Mouse (Mus musculus): ENCODE measurements around the gene Ect2. TPM values are rescaled to one million over a fixed set of nuclear protein-coding genes. Genes with fewer than 3 reads are reported as not detected.

Gene Ect2
- polyA plus RNA-seq, 1 experiment from 2014 or later = 69.8 TPM

- Histone ChIP-seq H3K27me3 (ENCODE audit: control insufficient read depth, insufficient read depth, low read length) (no peaks in the 10 kb centered on the region), H3K4me3 (ENCODE audit: low read length) (no peak overlapping the region), H3K36me3 (ENCODE audit: control insufficient read depth, insufficient read depth, low read length) (no peaks in the 10 kb centered on the region), H3K4me1 (ENCODE audit: control insufficient read depth, insufficient read depth, low read length) (no peaks in the 10 kb centered on the region), H3K9ac (ENCODE audit: low read depth, low read length) (no peak overlapping the region), H3K4me2 (replicated peaks; ENCODE audit: low read depth, low read length) (no peak overlapping the region), H3K9me3 (ENCODE audit: control insufficient read depth, low read length) (no peaks in the 10 kb centered on the region), H3K27ac (ENCODE audit: low read depth, low read length) (no peak overlapping the region)
- 81% methylated on average over 2 of the region's 2 CpGs for WGBS
- no peak for ATAC-seq (ENCODE audit: low FRiP score, low TSS enrichment)
Measured at GRCm38 (mm10) chr3:27064886-27065285, 88.8 kb downstream of the Ect2 start.

GRCm38 (mm10) chr3:27063399-27064260 lies 90.0 kb downstream of the Ect2 start:
- no peak for ATAC-seq (ENCODE audit: low FRiP score, low TSS enrichment)
- Histone ChIP-seq H3K4me3 (ENCODE audit: low read length) (no peak overlapping the region), H3K9me3 (ENCODE audit: control insufficient read depth, low read length) (no peaks in the 10 kb centered on the region), H3K9ac (ENCODE audit: low read depth, low read length) (no peak overlapping the region), H3K4me1 (ENCODE audit: control insufficient read depth, insufficient read depth, low read length) (no peaks in the 10 kb centered on the region), H3K27me3 (ENCODE audit: control insufficient read depth, insufficient read depth, low read length) (no peaks in the 10 kb centered on the region), H3K27ac (ENCODE audit: low read depth, low read length) (no peak overlapping the region), H3K4me2 (replicated peaks; ENCODE audit: low read depth, low read length) (no peak overlapping the region), H3K36me3 (ENCODE audit: control insufficient read depth, insufficient read depth, low read length) (no peaks in the 10 kb centered on the region)
- WGBS = 72% methylated on average over 11 of the region's 11 CpGs

GRCm38 (mm10) chr3:27060441-27060840 lies 93.2 kb downstream of the Ect2 start:
- no peaks in the 10 kb centered on the region for H3K36me3 ChIP-seq (ENCODE audit: control insufficient read depth, insufficient read depth, low read length)
- no peak overlapping the region for H3K9ac ChIP-seq (ENCODE audit: low read depth, low read length)
- no peaks in the 10 kb centered on the region for H3K4me1 ChIP-seq (ENCODE audit: control insufficient read depth, insufficient read depth, low read length)
- no peaks in the 10 kb centered on the region for H3K27me3 ChIP-seq (ENCODE audit: control insufficient read depth, insufficient read depth, low read length)
- no peak overlapping the region for H3K27ac ChIP-seq (ENCODE audit: low read depth, low read length)
- no peaks in the 10 kb centered on the region for H3K9me3 ChIP-seq (ENCODE audit: control insufficient read depth, low read length)
- ATAC-seq (ENCODE audit: low FRiP score, low TSS enrichment) = no peak
- H3K4me3 ChIP-seq (ENCODE audit: low read length) = no peak overlapping the region
- 85% methylated on average over 12 of the region's 12 CpGs for WGBS
- H3K4me2 ChIP-seq (replicated peaks; ENCODE audit: low read depth, low read length) = no peak overlapping the region

GRCm38 (mm10) chr3:27059529-27060322 lies 94.0 kb downstream of the Ect2 start:
- Histone ChIP-seq H3K36me3 (ENCODE audit: control insufficient read depth, insufficient read depth, low read length) (no peaks in the 10 kb centered on the region), H3K4me3 (ENCODE audit: low read length) (no peak overlapping the region), H3K9ac (ENCODE audit: low read depth, low read length) (no peak overlapping the region), H3K27me3 (ENCODE audit: control insufficient read depth, insufficient read depth, low read length) (no peaks in the 10 kb centered on the region), H3K4me1 (ENCODE audit: control insufficient read depth, insufficient read depth, low read length) (no peaks in the 10 kb centered on the region), H3K4me2 (replicated peaks; ENCODE audit: low read depth, low read length) (no peak overlapping the region), H3K27ac (ENCODE audit: low read depth, low read length) (no peak overlapping the region), H3K9me3 (ENCODE audit: control insufficient read depth, low read length) (no peaks in the 10 kb centered on the region)
- 85% methylated on average over 12 of the region's 12 CpGs for WGBS
- ATAC-seq (ENCODE audit: low FRiP score, low TSS enrichment) = no peak

GRCm38 (mm10) chr3:27055471-27055870 lies 98.2 kb downstream of the Ect2 start:
- H3K4me1 ChIP-seq (ENCODE audit: control insufficient read depth, insufficient read depth, low read length) = no peaks in the 10 kb centered on the region
- H3K4me3 ChIP-seq (ENCODE audit: low read length) = no peak overlapping the region
- H3K9ac ChIP-seq (ENCODE audit: low read depth, low read length) = no peak overlapping the region
- no peaks in the 10 kb centered on the region for H3K36me3 ChIP-seq (ENCODE audit: control insufficient read depth, insufficient read depth, low read length)
- H3K4me2 ChIP-seq (replicated peaks; ENCODE audit: low read depth, low read length) = no peak overlapping the region
- H3K27me3 ChIP-seq (ENCODE audit: control insufficient read depth, insufficient read depth, low read length) = no peaks in the 10 kb centered on the region
- no peak overlapping the region for H3K27ac ChIP-seq (ENCODE audit: low read depth, low read length)
- ATAC-seq (ENCODE audit: low FRiP score, low TSS enrichment) = no peak
- 97% methylated on average over 3 of the region's 3 CpGs for WGBS
- H3K9me3 ChIP-seq (ENCODE audit: control insufficient read depth, low read length) = no peaks in the 10 kb centered on the region

- no peak overlapping the region for H3K4me2 ChIP-seq (replicated peaks; ENCODE audit: low read depth, low read length)
- no peaks in the 10 kb centered on the region for H3K36me3 ChIP-seq (ENCODE audit: control insufficient read depth, insufficient read depth, low read length)
- H3K27ac ChIP-seq (ENCODE audit: low read depth, low read length) = no peak overlapping the region
- ATAC-seq (ENCODE audit: low FRiP score, low TSS enrichment) = no peak
- no peak overlapping the region for H3K4me3 ChIP-seq (ENCODE audit: low read length)
- H3K27me3 ChIP-seq (ENCODE audit: control insufficient read depth, insufficient read depth, low read length) = no peaks in the 10 kb centered on the region
- no peaks in the 10 kb centered on the region for H3K9me3 ChIP-seq (ENCODE audit: control insufficient read depth, low read length)
- H3K4me1 ChIP-seq (ENCODE audit: control insufficient read depth, insufficient read depth, low read length) = no peaks in the 10 kb centered on the region
- WGBS = 73% methylated on average over 2 of the region's 2 CpGs
- no peak overlapping the region for H3K9ac ChIP-seq (ENCODE audit: low read depth, low read length)
Measured at GRCm38 (mm10) chr3:27054766-27055165, 98.9 kb downstream of the Ect2 start.

Other genes with a start within 250 kb of the Ect2 start
- 7.8 and 9.3 TPM in 2 replicates for gene Nceh1, start 29.1 kb upstream of the Ect2 start, polyA plus RNA-seq (2014; fragmentation: Nextera tagmentation; extraction: Ambion mirVana)
- gene Tnfsf10, start 163.2 kb upstream of the Ect2 start, polyA plus RNA-seq (2014; fragmentation: Nextera tagmentation; extraction: Ambion mirVana) = 0.10 and 0.38 TPM in 2 replicates
- 0.05 TPM in 1 of 2 replicates, not detected in the other for gene Ghsr, start 217.5 kb upstream of the Ect2 start, polyA plus RNA-seq (2014; fragmentation: Nextera tagmentation; extraction: Ambion mirVana)

Data from kidney, embryonic 14.5 days (tissue).